Mouse (Mus musculus) embryo, embryonic 11.5 days (tissue): ENCODE measurements around the gene Tril.

Experiments
- DNase-seq: peaks from one replicate; pipeline ENCODE4 v3.0.0-alpha.2; 2012; ENCODE audit warnings: low read depth, low spot score

Gene Tril

GRCm38 (mm10) chr6:53820486-53820985 is at the start of gene Tril:
Tril (minus strand) TSS chr6:53820830.
- DNase-seq: peak; percentile 67

GRCm38 (mm10) chr6:53863011-53863410 is 42.4 kb upstream of the Tril start:
- no peak for DNase-seq

GRCm38 (mm10) chr6:53859106-53859505 is 38.5 kb upstream of the Tril start:
- no peak for DNase-seq

GRCm38 (mm10) chr6:53857822-53858221 is 37.2 kb upstream of the Tril start:
- DNase-seq: no peak

GRCm38 (mm10) chr6:53856775-53857174 is 36.1 kb upstream of the Tril start:
- DNase-seq: no peak

- no peak for DNase-seq
Observed at GRCm38 (mm10) chr6:53854971-53855856, 34.6 kb upstream of the Tril start.

- DNase-seq: no peak
Observed at GRCm38 (mm10) chr6:53854226-53854625, 33.6 kb upstream of the Tril start.

GRCm38 (mm10) chr6:53853546-53853945 is 32.9 kb upstream of the Tril start:
- no peak for DNase-seq

- no peak for DNase-seq
Observed at GRCm38 (mm10) chr6:53844626-53845025, 24.0 kb upstream of the Tril start.

GRCm38 (mm10) chr6:53825213-53825612 is 4.6 kb upstream of the Tril start:
- no peak for DNase-seq

- no peak for DNase-seq
Observed at GRCm38 (mm10) chr6:53821041-53821501, 441 bp upstream of the Tril start.

- DNase-seq: peak; percentile 42
Observed at GRCm38 (mm10) chr6:53819761-53820485, 707 bp downstream of the Tril start.

- DNase-seq: peak; percentile 32
Observed at GRCm38 (mm10) chr6:53818732-53819661, 1.6 kb downstream of the Tril start.

- peak; percentile 30 for DNase-seq
Observed at GRCm38 (mm10) chr6:53818264-53818731, 2.3 kb downstream of the Tril start.

- no peak for DNase-seq
Observed at GRCm38 (mm10) chr6:53817763-53818174, 2.9 kb downstream of the Tril start.

GRCm38 (mm10) chr6:53816661-53817060 is 4.0 kb downstream of the Tril start:
- DNase-seq: no peak

GRCm38 (mm10) chr6:53815691-53816090 is 4.9 kb downstream of the Tril start:
- no peak for DNase-seq

GRCm38 (mm10) chr6:53814214-53814613 is 6.4 kb downstream of the Tril start:
- DNase-seq: no peak

GRCm38 (mm10) chr6:53812242-53812641 is 8.4 kb downstream of the Tril start:
- no peak for DNase-seq

GRCm38 (mm10) chr6:53808801-53809200 is 11.8 kb downstream of the Tril start:
- no peak for DNase-seq

GRCm38 (mm10) chr6:53807185-53807584 is 13.4 kb downstream of the Tril start:
- no peak for DNase-seq
